Mouse (Mus musculus): ENCODE measurements around the gene Ss18l1.

The Ss18l1 gene

GRCm38 (mm10) chr2:180042256-180042857 lies at the start of gene Ss18l1, which contains the start of gene Psma7:
TSS of gene Ss18l1 (plus strand) at chr2:180042509.
TSS of gene Psma7 (minus strand) at chr2:180042433.
- in situ Hi-C loops (cut with MboI, MseI): loop anchor here in 1 of 2 experiments (10.0 kb wide), 1 partner anchor 212 kb away; the partner anchor contains the start of gene Rps21

DNA sequence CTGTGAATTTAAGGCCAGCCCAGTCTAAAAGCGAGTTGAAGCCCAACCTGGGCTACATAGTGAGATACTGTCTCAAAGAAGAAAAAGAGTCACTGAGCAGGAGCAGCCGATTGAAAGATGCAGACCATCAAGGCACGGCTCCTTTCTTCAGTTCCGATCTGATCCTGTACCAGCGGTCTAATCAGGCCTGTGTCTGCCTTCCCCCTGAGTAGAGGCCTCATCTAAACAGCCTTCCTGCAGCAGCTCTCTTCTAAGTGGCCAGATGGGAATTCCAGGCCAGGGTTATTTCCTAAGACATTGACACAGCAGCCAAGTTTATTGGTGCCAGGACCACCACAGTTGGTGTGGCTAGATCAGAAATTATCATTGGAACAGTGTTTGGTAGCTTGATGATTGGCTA lies 49.2 kb upstream of the Ss18l1 start:
- in situ Hi-C loops (cut with MboI, MseI): no loop called here

GRCm38 (mm10) chr2:179998431-179998830 lies 43.9 kb upstream of the Ss18l1 start:
- in situ Hi-C loops (cut with MboI, MseI): no loop called here

DNA sequence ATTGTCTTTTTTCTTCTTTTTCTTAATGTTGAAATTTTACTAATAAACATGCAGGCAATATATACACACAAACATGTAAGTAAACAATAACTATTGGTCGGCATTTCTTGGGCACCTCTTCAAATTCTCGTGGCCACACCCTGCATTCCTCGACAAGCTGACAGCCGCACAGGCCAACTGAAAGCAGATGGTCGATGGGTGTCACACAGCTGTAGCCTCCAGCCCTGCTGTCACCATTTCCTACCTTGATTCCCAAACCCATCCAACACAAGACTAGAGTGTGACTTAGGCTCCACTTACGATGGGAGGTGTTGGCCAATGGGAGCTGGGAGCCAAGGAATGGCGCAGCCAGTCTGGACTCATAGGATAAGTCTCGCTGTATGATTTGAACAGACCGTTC lies 40.7 kb upstream of the Ss18l1 start:
- in situ Hi-C loops (cut with MboI, MseI): no loop called here

DNA sequence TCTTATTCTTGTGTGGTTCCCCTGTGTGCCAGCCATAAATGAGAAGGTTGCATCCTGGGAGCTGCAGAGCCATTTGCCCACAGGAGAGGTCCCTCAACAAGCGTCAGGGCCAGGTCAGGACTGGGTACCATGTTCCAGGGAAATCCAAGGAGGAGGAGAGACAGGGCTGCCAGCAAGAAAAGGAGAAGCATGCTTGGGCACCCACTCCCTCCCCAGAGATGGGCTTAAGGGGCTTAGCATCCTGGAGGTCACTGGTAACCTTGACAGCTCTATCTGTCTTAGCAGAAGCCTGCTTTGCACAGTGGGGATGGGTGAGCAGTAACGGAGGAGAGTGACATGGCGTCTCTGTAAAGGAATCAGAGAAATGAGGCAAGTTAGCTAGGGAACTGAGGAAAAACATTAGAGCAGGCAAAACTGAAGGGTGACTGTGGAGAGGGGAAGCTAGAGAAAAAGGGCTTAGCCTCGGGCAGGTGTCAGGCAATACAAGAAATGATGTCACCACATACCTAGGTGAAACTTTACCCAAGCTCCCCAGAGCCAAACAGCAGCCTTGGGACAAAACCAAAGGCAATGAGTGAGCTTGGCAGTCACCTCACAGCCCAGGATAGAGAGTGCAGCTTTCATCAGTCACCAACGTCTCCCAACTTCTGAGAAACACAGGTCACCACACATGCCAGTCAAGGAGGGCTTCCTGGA lies 36.5 kb upstream of the Ss18l1 start:
- in situ Hi-C loops (cut with MboI, MseI): no loop called here

- in situ Hi-C loops (cut with MboI, MseI): no loop called here
These were observed 35.8 kb upstream of the Ss18l1 start for GRCm38 (mm10) chr2:180006352-180007017.

DNA sequence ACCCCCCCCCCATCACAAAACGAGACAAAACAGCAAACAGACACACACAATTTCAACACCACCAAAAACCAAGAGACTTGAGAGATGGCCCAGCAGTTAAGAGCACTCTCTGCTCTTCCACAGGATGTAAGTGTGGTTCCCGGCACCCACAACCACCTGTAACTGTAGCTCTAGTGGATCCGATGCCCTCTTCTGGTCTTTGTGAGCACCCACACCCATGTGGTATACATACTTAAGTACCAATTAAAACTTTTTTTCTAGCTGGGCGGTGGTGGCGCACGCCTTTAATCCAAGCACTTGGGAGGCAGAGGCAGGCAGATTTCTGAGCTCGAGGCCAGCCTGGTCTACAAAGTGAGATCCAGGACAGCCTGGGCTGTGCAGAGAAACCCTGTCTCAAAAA lies 31.6 kb upstream of the Ss18l1 start:
- in situ Hi-C loops (cut with MboI, MseI): no loop called here

- in situ Hi-C loops (cut with MboI, MseI): no loop called here
These were observed 30.9 kb upstream of the Ss18l1 start for GRCm38 (mm10) chr2:180011370-180011769.

GRCm38 (mm10) chr2:180013686-180014085 lies 28.6 kb upstream of the Ss18l1 start:
- in situ Hi-C loops (cut with MboI, MseI): no loop called here

DNA sequence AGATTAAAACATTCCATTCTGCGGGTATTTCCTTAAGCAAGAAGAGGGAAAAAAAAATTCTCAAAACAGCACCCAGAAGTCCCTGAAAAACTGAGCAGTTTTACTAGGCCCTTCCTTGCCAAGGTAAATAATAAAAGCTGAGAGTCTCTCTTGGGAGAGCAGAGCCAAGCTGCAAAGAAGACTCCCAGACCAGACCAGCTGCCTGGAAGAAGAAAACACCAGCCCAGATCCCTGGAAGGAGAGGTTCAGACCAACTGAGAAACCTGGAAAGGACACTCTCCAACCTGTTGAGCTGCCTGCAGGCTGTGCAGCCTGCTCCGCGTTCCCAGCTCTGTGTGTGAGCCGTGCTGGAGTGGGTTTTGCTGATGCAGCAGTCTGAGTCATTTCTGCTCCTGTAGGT lies 24.7 kb upstream of the Ss18l1 start:
- in situ Hi-C loops (cut with MboI, MseI): no loop called here

- in situ Hi-C loops (cut with MboI, MseI): no loop called here
These were observed 23.7 kb upstream of the Ss18l1 start for GRCm38 (mm10) chr2:180018573-180018972.

DNA sequence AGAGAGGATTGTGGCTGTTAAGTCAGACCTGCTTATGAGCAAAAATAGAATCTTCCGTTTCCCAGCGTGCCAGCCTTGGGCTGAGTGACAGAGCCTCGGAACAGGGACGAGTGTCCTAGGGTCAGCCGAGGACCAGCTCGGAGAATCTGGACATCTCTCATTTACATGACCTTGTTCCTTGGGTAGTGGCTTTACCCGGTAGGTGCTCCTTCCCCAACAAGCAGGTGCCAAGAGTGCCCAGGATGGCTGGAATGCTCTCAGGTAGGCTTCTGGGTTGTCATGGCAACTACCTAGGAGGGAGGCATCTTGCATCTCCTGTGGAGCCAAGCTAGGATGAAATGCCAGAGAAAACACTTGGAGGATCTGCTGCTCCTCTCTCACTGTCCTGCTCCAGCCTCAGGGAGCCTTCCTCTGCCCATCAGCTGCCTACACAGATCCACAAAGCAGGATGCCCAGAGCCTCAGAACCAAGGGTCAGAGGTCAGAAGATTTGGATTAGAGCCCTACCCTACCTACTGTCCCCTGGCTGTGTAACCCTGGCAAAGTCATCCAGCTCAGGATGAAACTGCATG lies 22.1 kb upstream of the Ss18l1 start:
- in situ Hi-C loops (cut with MboI, MseI): no loop called here

DNA sequence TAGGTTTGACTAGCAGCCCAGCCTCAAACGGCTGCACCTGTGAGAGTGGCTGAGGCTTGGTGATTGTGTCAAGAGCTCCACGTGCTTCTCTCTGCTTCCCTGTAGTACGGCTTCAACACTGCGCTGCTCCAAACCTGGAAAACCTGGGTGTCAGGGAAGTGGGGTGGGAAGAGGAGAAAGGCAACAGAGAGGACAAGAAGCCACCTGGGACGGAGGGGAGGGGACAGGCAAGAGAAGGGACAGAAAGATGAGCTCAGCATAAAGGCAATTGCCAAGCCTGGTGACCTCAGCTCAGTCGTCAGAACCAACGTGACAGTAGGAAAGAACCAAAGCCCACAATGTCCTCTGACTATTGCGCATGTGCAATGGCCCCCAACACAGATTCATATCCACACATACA lies 21.4 kb upstream of the Ss18l1 start:
- in situ Hi-C loops (cut with MboI, MseI): no loop called here

DNA sequence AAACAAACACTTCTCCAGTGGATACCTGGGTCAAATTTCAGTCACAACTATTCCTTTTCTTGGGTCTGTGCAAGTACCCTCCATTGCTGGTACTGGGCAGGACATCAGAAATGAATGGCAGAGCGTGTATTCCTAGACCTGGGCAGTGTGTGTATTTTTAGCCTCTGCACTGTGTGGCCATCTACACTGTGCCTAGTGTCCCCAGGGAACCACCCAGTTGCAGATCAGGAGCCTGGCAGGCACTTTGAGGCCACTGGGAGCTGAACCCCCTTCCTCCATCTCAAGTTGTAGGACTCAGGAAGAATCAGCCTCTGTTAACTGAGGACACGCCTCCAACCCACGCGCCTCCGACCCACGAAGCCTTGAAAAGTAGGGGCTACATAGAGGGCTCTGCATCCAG lies 19.6 kb upstream of the Ss18l1 start:
- in situ Hi-C loops (cut with MboI, MseI): no loop called here

DNA sequence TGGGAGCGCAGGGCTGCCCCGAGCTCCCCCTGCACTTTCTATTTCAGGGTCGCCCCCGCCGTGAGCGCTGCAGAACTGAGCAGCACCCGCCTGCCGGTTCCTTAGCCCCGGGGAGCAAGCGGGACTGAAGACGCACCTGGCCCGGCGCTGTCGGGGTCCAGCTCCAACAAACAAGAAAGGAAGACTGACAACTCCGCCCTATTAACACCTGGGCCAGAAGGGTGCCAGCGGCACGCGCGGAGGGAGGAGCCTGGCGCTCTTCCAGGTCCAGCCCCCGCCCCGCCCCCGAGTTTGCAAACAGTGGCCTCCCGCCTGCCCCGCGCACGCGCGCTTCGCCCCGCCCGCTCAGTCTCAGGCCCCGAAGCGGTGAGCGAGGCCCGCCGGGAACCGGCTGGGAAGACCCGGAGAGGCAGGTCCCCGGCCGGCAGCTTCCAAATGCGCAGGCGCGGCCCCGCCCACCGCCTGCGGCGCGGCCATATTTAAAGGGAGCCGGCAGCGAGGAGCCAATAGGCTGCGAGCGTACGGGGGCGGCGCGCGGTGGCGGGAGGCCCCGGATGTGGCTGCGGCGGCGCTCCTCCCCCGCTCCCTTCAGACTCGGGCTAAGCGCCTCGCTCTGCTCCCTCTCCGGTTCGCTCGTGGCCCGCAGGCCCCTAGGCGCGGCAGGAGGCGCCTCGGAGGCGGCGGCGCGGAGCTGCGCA lies 17.8 kb upstream of the Ss18l1 start, which contains the start of gene Lsm14b:
Lsm14b (plus strand) TSS at position 587 of the 698 bp plus-strand sequence.
- in situ Hi-C loops (cut with MboI, MseI): no loop called here

- in situ Hi-C loops (cut with MboI, MseI): no loop called here
These were observed 17.0 kb upstream of the Ss18l1 start for GRCm38 (mm10) chr2:180025135-180025860.

DNA sequence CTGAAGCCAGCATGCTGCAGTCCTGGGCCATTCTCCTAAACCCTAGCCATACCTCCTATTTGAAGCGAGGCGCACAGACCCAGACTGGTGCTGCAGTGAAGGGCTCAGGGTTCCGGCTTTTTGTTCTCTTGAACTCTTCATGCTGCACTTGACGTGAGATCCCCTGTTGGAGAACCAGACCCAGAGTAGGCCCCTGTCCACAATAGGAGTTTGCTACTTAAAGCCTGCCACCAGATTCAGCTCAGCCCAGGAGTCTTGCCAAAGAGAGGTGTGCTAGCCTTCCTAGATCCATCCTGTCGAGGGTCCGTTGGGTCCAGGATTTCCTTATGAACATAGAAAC lies 16.5 kb upstream of the Ss18l1 start:
- in situ Hi-C loops (cut with MboI, MseI): no loop called here

DNA sequence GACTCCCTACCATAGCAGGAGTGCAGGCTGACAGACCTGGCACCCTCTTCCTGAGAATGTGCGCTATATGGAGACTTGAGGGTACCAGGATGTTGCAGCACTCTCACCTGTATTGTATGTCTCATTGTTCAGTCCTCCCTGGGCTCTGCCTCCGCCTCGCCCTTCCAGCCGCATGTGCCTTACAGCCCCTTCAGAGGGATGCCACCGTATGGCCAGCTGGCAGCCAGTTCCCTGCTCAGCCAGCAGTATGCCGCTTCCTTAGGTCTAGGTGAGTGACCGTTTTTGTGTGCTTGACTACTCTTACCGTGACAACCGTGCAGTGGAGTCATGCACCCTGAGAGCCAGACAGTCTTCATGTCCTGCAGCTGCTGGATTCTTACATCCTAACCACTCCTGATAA lies 14.5 kb upstream of the Ss18l1 start:
- in situ Hi-C loops (cut with MboI, MseI): no loop called here

DNA sequence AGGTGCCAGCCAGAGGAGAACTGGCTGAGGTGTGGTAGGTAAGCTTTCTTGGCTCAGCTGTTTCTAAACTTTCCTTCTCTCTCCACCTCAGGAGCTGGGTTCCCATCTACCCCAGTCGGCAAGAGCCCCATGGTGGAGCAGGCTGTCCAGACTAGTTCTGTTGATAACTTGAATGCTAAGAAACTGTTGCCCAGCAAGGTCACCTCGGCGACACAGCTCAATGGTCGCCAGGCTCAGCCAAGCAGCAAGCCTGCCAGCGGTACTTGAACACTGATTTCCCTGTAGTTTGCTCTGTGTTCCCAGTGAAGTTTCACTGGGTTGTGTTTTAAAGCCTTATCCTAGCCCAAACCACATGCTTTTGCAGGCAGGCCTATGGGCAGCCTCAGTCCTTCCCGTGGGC lies 11.0 kb upstream of the Ss18l1 start:
- in situ Hi-C loops (cut with MboI, MseI): no loop called here

DNA sequence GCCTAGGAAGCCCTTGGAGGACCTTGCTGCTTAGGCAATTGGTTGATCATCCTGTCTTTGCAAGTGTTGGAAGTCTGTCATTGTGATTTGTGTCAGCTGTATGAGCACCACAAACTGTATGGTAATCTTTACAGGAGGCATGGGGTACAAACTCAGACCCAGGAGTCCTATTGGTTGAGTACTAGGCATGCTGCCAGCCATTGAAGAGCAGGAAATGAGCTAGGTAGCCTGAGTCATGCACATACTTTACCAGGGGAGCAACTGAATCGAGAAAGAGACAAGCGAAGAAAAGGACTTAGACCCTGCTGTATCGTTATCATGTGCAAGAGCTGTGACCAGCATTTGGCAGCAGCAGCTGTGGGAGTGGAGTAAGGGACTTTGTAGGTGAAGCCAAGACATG lies 9.4 kb upstream of the Ss18l1 start:
- in situ Hi-C loops (cut with MboI, MseI): no loop called here

GRCm38 (mm10) chr2:180033956-180034355 lies 8.4 kb upstream of the Ss18l1 start:
- in situ Hi-C loops (cut with MboI, MseI): no loop called here

Measured in T-helper 17 cell (primary cell).